Mouse (Mus musculus): Measurements from ENCODE around the gene Pnkd.
A peak's percentile ranks its signal among the peaks of the same experiment; 100 is the strongest.

The Pnkd gene

GRCm38 (mm10) chr1:74284543-74285160 is at the start of gene Pnkd, which contains the start of gene Aamp:
Gene Pnkd (plus strand): TSS chr1:74284930.
Gene Aamp (minus strand): TSS chr1:74284738.
- DNase-seq: peak; percentile 100

GRCm38 (mm10) chr1:74235938-74236589 is 48.7 kb upstream of the Pnkd start, which contains the start of gene Arpc2:
Gene Arpc2 (plus strand): TSS chr1:74236084.
- peak; percentile 97 for DNase-seq

- DNase-seq: no peak
Observed at GRCm38 (mm10) chr1:74236590-74237317, 48.0 kb upstream of the Pnkd start.

- no peak for DNase-seq
Observed at GRCm38 (mm10) chr1:74237671-74238070, 47.1 kb upstream of the Pnkd start.

GRCm38 (mm10) chr1:74238136-74238535 is 46.6 kb upstream of the Pnkd start:
- no peak for DNase-seq

GRCm38 (mm10) chr1:74239162-74239561 is 45.6 kb upstream of the Pnkd start:
- DNase-seq: no peak

- DNase-seq: no peak
Observed at GRCm38 (mm10) chr1:74239618-74240017, 45.1 kb upstream of the Pnkd start.

GRCm38 (mm10) chr1:74240311-74240710 is 44.4 kb upstream of the Pnkd start:
- no peak for DNase-seq

- DNase-seq: no peak
Observed at GRCm38 (mm10) chr1:74240832-74241231, 43.9 kb upstream of the Pnkd start.

- DNase-seq: no peak
Observed at GRCm38 (mm10) chr1:74245525-74245924, 39.2 kb upstream of the Pnkd start.

GRCm38 (mm10) chr1:74248799-74249198 is 35.9 kb upstream of the Pnkd start:
- no peak for DNase-seq

GRCm38 (mm10) chr1:74249331-74249980 is 35.3 kb upstream of the Pnkd start:
- DNase-seq: no peak

GRCm38 (mm10) chr1:74250096-74250495 is 34.6 kb upstream of the Pnkd start:
- no peak for DNase-seq

- DNase-seq: no peak
Observed at GRCm38 (mm10) chr1:74255704-74256345, 28.9 kb upstream of the Pnkd start.

- DNase-seq: no peak
Observed at GRCm38 (mm10) chr1:74256782-74257181, 27.9 kb upstream of the Pnkd start.

GRCm38 (mm10) chr1:74262510-74262909 is 22.2 kb upstream of the Pnkd start:
- no peak for DNase-seq

- no peak for DNase-seq
Observed at GRCm38 (mm10) chr1:74268750-74269149, 16.0 kb upstream of the Pnkd start.

- DNase-seq: no peak
Observed at GRCm38 (mm10) chr1:74271659-74272058, 13.1 kb upstream of the Pnkd start.

- no peak for DNase-seq
Observed at GRCm38 (mm10) chr1:74275015-74275414, 9.7 kb upstream of the Pnkd start.

GRCm38 (mm10) chr1:74277041-74277440 is 7.7 kb upstream of the Pnkd start:
- DNase-seq: no peak

- peak; percentile 30 for DNase-seq
Observed at GRCm38 (mm10) chr1:74277883-74278537, 6.7 kb upstream of the Pnkd start.

- DNase-seq: no peak
Observed at GRCm38 (mm10) chr1:74278538-74278937, 6.2 kb upstream of the Pnkd start, which contains the start of gene Gpbar1. Gene Gpbar1 (plus strand): TSS chr1:74278550.

All from retina, postnatal 1 day (tissue).